Mouse (Mus musculus) midbrain, embryonic 14.5 days (tissue): Measurements from ENCODE around the gene Ube2q2. TPM values are rescaled to one million over a fixed set of nuclear protein-coding genes. Genes with fewer than 3 reads are reported as not detected.
"Not testable (repeated sequence)": the region's sequence is repeated elsewhere in the genome, so short reads cannot be mapped to it uniquely, and the experiment has no call there.

Experiments used
- ATAC-seq: fragments of 200-750 bp; cut with Nextera tagmentation; 2 replicates; pipeline ENCODE4 v1.8.0; 2017; ENCODE audit warnings: moderate number of reproducible peaks, moderate library complexity; ENCODE audit not compliant: low FRiP score, low TSS enrichment
- DNase-seq: peaks from one replicate; pipeline ENCODE4 v3.0.0-alpha.2; 2015
- H3K27ac ChIP-seq: fragments of 300-500 bp; sonication (generic); replicated peaks from 2 replicates; pipeline ENCODE4 v1.5.1; 2014; ENCODE audit warnings: mild to moderate bottlenecking, low read depth, low read length, moderate library complexity
- H3K27me3 ChIP-seq: fragments of 300-500 bp; sonication (generic); 2 replicates; pipeline ENCODE4 v1.6.1; 2014; ENCODE audit warnings: low read length, control low read depth, mixed read lengths; ENCODE audit not compliant: control insufficient read depth, insufficient read depth
- H3K36me3 ChIP-seq: fragments of 300-500 bp; sonication (generic); 2 replicates; pipeline ENCODE4 v1.6.1; 2014; ENCODE audit warnings: low read length, control low read depth; ENCODE audit not compliant: control insufficient read depth, insufficient read depth
- H3K4me1 ChIP-seq: fragments of 300-500 bp; sonication (generic); 2 replicates; pipeline ENCODE4 v1.6.1; 2014; ENCODE audit warnings: mild to moderate bottlenecking, antibody characterized with exemption, low read length, control low read depth; ENCODE audit not compliant: control insufficient read depth, insufficient read depth
- H3K4me2 ChIP-seq: fragments of 300-500 bp; sonication (generic); 2 replicates; pipeline ENCODE4 v1.6.1; 2014; ENCODE audit warnings: mild to moderate bottlenecking, low read length, moderate library complexity
- H3K4me3 ChIP-seq: fragments of 300-500 bp; sonication (generic); replicated peaks from 2 replicates; pipeline ENCODE4 v1.5.1; 2014; ENCODE audit warnings: low read depth, low read length
- H3K9ac ChIP-seq: fragments of 300-500 bp; sonication (generic); replicated peaks from 2 replicates; pipeline ENCODE4 v1.6.1; 2014; ENCODE audit warnings: mild to moderate bottlenecking, low read length, moderate library complexity
- H3K9me3 ChIP-seq: fragments of 300-500 bp; sonication (generic); 2 replicates; pipeline ENCODE4 v1.6.1; 2016; ENCODE audit warnings: low read length, control low read depth, mixed read lengths; ENCODE audit not compliant: control insufficient read depth
- WGBS: fragments of 180-500 bp; shearing (Covaris S2); extraction: QIAGEN DNeasy Blood & Tissue Kit; methylation state at CpG from one replicate; pipeline ENCODE4 v1.1.7; 2014; 5-methylcytosine and 5-hydroxymethylcytosine counted together
- polyA plus RNA-seq: library from polyadenylated mRNA; unstranded; fragments of >200 nt; fragmentation: Nextera tagmentation; extraction: Ambion mirVana; gene quantifications from 2 replicates; pipeline ENCODE4 v1.2.1, GENCODE M21; 2014

Ube2q2 gene
- polyA plus RNA-seq, 1 experiment from 2014 or later = 47.1 TPM

DNA sequence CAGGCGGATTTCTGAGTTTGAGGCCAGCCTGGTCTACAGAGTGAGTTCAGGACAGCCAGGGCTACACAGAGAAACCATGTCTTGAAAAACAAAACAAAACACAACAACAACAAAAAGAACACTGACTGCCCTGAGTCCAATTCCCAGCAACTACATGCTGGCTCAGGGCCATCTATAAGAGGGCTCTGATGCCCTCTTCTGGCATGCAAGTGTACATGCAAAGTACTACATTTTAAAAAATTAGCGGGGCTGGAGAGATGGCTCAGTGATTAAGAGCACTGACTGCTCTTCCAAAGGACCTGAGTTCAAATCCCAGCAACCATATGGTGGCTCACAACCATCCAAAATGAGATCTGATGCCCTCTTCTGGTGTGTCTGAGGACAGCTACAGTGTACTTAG lies 103.4 kb downstream of the Ube2q2 start:
- DNase-seq, H3K9me3 ChIP-seq, H3K27ac ChIP-seq, H3K36me3 ChIP-seq, H3K4me2 ChIP-seq, ATAC-seq, H3K27me3 ChIP-seq, H3K4me3 ChIP-seq, H3K9ac ChIP-seq, H3K4me1 ChIP-seq: not testable (repeated sequence)
- 56% methylated on average over 2 of the region's 2 CpGs for WGBS

DNA sequence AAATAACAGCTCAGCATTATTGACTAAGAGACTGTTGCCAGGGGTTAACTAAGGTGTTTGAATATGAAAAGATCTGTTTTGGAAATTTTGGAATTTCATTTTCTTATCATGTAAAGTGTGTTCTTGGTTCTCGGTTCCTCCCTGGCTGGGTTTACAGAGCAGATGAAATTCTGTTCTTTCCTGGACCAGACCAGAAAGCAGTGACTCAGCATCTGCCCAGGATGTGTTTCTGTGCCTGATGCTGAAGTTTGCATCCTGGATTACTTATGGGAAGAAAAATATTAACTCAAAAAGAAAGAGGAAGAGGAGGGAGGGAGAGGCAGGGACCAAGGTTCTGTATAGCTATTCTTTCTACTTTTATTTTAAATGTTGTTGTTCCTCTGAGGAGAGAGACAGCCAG lies 105.2 kb downstream of the Ube2q2 start:
- H3K4me1 ChIP-seq = no peaks in the 10 kb centered on the region
- no peak overlapping the region for H3K27ac ChIP-seq
- H3K27me3 ChIP-seq = no peaks in the 10 kb centered on the region
- H3K9me3 ChIP-seq = no peaks in the 10 kb centered on the region
- no peak overlapping the region for H3K9ac ChIP-seq
- H3K36me3 ChIP-seq = no peaks in the 10 kb centered on the region
- ATAC-seq (no peak), DNase-seq (no peak)
- 81% methylated on average over 1 of the region's 1 CpGs for WGBS
- no peak overlapping the region for H3K4me3 ChIP-seq
- H3K4me2 ChIP-seq = no peak overlapping the region

DNA sequence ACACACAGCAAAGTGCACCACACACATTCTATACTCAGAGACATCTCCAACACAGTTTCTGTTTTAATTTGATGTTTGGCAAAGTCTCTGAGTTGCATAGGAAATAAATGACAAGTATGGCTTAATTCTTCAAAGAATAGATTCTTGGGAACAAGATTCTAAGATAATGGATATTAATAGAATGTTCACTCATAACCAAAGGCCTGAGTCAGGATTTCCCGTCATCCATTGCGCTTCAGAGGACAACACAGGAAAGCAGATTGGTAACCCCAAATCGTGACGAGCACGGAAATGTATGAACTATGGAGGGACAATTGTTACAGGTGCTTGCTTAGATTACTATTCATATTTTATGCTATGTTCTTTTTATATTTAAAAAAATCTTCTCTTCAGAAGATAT lies 106.4 kb downstream of the Ube2q2 start:
- 97% methylated on average over 5 of the region's 5 CpGs for whole genome bisulfite sequencing
- H3K27me3 ChIP-seq = no peaks in the 10 kb centered on the region
- ATAC-seq (no peak), DNase-seq (no peak)
- no peaks in the 10 kb centered on the region for H3K4me1 ChIP-seq
- H3K9me3 ChIP-seq = no peaks in the 10 kb centered on the region
- H3K4me2 ChIP-seq = no peak overlapping the region
- no peak overlapping the region for H3K27ac ChIP-seq
- H3K9ac ChIP-seq = no peak overlapping the region
- H3K36me3 ChIP-seq = no peaks in the 10 kb centered on the region
- H3K4me3 ChIP-seq = no peak overlapping the region

DNA sequence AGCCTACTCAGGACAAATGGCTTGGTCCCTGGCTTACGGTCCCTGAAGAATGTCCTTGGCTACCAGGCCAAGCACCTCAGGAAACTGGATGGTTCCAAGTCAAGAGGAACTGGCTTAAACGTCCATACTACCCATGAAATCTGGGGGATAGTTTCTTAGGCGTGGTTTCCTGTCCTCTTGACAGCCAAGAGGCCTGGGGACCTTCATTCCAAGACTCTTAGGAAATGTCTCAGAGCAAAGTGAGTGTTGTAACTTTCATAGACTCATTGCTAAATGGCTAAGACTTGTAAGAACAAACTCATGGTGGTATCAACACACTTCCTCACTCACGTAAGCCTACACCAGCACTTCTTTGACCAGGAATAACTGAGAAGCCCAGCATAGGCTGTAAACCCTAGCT lies 107.0 kb downstream of the Ube2q2 start:
- ATAC-seq (no peak), DNase-seq (no peak)
- 70% methylated on average over 4 of the region's 4 CpGs for WGBS

DNA sequence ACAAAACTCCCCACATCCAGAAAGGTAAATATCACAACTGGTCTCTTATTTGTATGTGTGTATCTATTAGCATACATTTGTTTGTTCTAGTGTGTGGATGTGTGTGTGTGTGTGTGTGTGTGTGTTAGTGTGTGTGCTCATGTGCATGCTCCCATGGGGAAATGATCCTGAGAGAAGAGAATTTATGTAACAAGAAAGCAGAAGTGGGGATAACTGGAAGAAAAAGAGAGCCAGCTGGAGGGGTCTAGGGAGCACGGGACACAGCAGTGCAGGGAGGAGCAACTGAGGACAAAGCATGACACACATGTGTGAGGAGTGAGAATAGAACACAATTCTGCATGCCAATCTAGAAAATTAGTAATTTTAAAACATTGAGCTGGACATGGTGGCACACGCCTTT lies 108.5 kb downstream of the Ube2q2 start:
- no peak overlapping the region for H3K27ac ChIP-seq
- no peak overlapping the region for H3K4me2 ChIP-seq
- no peak for ATAC-seq
- H3K27me3 ChIP-seq = no peaks in the 10 kb centered on the region
- no peaks in the 10 kb centered on the region for H3K4me1 ChIP-seq
- H3K9me3 ChIP-seq = no peaks in the 10 kb centered on the region
- no peak for DNase-seq
- no peak overlapping the region for H3K4me3 ChIP-seq
- WGBS = 89% methylated on average over 2 of the region's 2 CpGs
- H3K9ac ChIP-seq = no peak overlapping the region
- H3K36me3 ChIP-seq = no peaks in the 10 kb centered on the region

More for the DNA sequence above, 107.0 kb downstream of the Ube2q2 start:
- Histone ChIP-seq H3K9ac (no peak overlapping the region), H3K4me1 (no peaks in the 10 kb centered on the region), H3K27ac (no peak overlapping the region), H3K9me3 (no peaks in the 10 kb centered on the region), H3K4me3 (no peak overlapping the region), H3K27me3 (no peaks in the 10 kb centered on the region), H3K4me2 (no peak overlapping the region), H3K36me3 (no peaks in the 10 kb centered on the region)

Other genes starting within 250 kb of the Ube2q2 start
- gene Hykk, start 231.6 kb upstream of the Ube2q2 start, polyA plus RNA-seq = 1.5 and 2.1 TPM in 2 replicates
- 273 and 276 TPM in 2 replicates for gene Psma4, start 198.1 kb upstream of the Ube2q2 start, polyA plus RNA-seq
- gene AY074887, start 197.9 kb upstream of the Ube2q2 start, polyA plus RNA-seq = 0.58 and 0.81 TPM in 2 replicates
- gene Chrna5, start 168.0 kb upstream of the Ube2q2 start, polyA plus RNA-seq = 5.2 and 8.0 TPM in 2 replicates
- 15.4 and 17.7 TPM in 2 replicates for gene Chrna3, start 122.3 kb upstream of the Ube2q2 start, polyA plus RNA-seq
- 1.5 and 1.9 TPM in 2 replicates for gene Chrnb4, start 100.1 kb upstream of the Ube2q2 start, polyA plus RNA-seq
- 76.2 and 90.4 TPM in 2 replicates for gene Fbxo22, start 60.1 kb downstream of the Ube2q2 start, polyA plus RNA-seq
- gene Nrg4, start 178.0 kb downstream of the Ube2q2 start, polyA plus RNA-seq = 1.7 and 2.2 TPM in 2 replicates
- gene Tmem266, start 178.1 kb downstream of the Ube2q2 start, polyA plus RNA-seq = 2.4 and 8.3 TPM in 2 replicates